Mouse (Mus musculus): ENCODE results near the gene Abhd12.

The Abhd12 gene

GRCm38 (mm10) chr2:150808381-150808780, 96.2 kb downstream of the Abhd12 start:
- no peak for DNase-seq (ENCODE audit: low spot score)

DNA sequence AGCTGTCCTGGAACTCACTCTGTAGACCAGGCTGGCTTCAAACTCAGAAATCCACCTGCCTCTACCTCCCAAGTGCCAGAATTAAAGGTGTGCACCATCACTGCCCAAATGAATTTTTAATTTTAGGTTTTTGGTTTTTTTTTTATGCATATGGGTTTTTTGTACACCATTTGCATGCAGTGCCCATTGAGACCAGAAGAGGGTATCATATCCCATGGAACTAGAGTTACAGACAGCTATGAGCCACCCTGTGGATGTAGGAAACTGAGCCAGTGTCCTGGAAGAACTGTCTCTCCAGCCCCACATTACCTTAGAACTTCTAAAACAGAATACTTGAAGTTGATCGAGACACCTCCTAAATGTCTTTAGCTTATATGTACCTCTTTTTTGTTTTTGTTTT, 101.5 kb downstream of the Abhd12 start:
- DNase-seq (ENCODE audit: low spot score): no peak

GRCm38 (mm10) chr2:150800616-150801015, 103.9 kb downstream of the Abhd12 start:
- no peak for DNase-seq (ENCODE audit: low spot score)

DNA sequence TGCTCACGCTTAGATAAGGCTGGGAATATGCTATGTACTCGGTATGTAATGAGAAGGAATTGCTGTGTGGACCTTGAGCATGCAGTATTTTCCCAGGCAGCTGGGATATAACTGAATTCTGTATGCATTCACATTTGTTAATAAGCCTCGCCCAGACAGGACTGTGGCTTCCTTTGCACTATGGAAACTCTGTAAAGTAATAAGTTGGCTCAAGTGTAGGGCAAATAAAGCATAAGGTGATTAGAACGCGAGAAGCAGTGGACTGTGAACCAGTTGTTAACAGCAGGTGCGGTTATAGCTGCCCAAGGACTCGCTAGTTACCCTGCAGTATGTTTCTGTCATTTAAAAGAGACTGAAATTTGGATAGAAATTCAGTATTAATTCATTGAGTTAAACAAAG, 106.5 kb downstream of the Abhd12 start:
- no peak for DNase-seq (ENCODE audit: low spot score)

DNA sequence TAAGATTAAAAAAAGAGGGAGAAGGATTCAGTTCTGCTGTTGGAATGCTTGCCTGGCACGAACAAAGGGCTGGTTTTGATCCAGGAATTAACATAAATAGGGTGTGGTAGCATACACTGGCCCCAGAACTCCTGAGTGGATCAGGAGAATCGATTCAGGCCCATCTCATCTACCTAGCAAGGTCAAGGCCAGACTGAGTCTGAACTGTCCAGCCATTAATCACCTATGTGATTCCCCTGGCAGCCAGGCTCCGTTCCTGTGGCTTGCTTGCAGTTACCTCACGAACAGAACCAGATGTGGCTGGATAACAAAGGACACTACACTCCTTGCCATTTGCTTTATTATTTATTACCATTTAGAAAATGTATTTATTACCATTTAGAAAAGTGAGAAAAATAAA, 111.2 kb downstream of the Abhd12 start:
- DNase-seq (ENCODE audit: low spot score): no peak

- DNase-seq (ENCODE audit: low spot score): peak; percentile 63
These were observed 115.6 kb downstream of the Abhd12 start for GRCm38 (mm10) chr2:150788768-150789550.

DNA sequence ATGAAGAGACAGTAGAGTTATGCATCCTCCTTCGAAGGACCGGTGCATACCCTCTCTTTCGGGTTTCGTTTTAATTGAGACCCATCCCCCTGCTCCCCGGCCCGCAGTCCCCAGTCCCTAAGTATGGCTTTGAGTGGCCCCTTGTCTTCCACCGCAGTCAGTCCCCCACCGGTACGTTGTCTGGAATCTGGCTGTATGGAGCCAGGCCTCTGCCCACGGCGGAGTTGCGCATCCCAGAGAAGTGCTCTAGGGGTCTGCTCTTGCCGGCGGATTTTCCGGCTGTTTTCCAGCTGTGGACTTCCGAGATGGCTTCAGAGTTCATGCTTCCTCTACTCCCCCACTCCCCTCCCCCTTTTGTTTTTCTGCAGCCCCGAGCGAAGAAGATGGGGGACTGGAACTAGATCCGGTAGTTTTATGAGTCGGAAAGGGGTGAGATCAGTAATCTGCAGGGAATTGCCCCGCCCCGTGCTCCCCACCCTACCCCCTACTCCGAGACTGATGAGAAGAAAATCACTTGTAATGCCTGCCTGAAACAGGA, 117.2 kb downstream of the Abhd12 start:
- no peak for DNase-seq (ENCODE audit: low spot score)

DNA sequence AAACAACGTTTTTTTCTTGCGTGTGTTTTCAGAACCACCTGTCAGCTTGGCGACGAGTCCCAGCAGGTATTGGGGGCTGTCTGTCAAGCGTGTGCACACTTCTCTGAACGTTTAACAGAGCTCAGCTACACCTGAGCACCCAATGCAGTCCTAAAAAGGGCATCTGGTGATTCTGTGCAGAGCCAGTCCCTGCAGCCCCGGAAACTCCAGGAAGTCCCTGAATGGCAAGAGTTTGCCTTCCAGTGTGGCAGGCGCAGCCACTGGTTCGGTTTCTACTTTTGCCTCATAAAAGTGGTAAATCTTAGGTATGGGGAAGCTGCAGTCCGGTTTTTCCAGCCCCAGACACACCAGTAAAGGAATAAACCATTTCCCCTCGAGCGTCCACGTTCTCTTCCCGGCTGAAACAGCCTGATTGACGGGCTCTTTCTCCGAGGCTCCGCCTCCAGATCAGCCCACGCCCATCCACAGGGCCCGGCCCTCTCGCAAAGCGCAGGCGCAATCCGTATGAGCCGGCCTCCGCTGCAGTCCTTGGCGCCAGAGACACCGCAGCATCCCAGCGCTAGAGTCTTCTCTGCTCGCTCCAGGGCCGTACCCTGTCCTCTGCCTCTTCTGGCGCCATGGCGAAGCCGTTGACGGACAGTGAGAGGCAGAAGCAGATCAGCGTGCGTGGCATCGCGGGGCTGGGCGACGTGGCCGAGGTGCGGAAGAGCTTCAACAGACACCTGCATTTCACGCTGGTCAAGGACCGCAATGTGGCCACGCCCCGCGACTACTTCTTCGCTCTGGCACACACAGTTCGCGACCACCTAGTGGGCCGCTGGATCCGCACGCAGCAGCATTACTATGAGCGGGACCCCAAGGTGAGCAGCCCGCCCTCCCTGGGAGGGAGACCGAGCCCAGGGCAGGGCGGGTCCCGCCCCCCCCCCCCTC, 118.0 kb downstream of the Abhd12 start, which contains the start of gene Pygb:
Gene Pygb (plus strand): TSS at position 485 of the 930 bp plus-strand sequence.
- peak; percentile 72 for DNase-seq (ENCODE audit: low spot score)

GRCm38 (mm10) chr2:150782801-150783200, 121.7 kb downstream of the Abhd12 start:
- DNase-seq (ENCODE audit: low spot score): no peak
